Mouse (Mus musculus): Measurements from ENCODE around the gene Itgam. TPM values are rescaled to one million over a fixed set of nuclear protein-coding genes. Genes with fewer than 3 reads are reported as not detected.

The Itgam gene
- polyA plus RNA-seq, 1 experiment: 60.8 TPM

- no peak overlapping the region for H3K4me3 ChIP-seq (replicated peaks; ENCODE audit: control insufficient read depth, low read depth, low read length)
Observed at GRCm38 (mm10) chr7:128100742-128101357, 38.4 kb downstream of the Itgam start.

DNA sequence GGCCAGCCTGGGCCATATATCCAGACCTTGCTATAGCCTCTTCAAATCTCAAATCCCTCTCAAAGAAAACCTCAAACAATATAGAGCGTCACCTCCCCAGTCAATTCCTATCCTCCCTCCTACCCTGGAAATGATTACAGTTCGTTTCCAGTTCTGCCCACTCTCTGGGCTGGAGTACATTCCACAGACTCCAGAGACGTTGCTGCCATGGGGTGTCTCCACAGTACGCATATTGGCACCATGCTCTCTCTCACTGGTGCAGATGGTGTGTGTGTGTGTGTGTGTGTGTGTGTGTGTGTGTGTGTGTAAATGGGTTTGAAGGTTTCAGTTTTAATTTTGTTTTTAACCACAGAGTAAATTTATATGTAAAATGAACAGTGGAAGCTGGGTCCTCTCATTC, 42.8 kb downstream of the Itgam start:
- 53% methylated on average over 4 of the region's 4 CpGs for WGBS
- Histone ChIP-seq H3K4me3 (replicated peaks; ENCODE audit: control insufficient read depth, low read depth, low read length) (no peak overlapping the region), H3K27ac (ENCODE audit: control insufficient read depth, insufficient read depth, low read depth, low read length, poor library complexity) (no peak overlapping the region)

More at GRCm38 (mm10) chr7:128100742-128101357, 38.4 kb downstream of the Itgam start:
- WGBS: 54% methylated on average over 2 of the region's 2 CpGs
- Histone ChIP-seq H3K4me1 (ENCODE audit: control insufficient read depth, insufficient read depth, low read length) (peaks cover 5% of the 10 kb centered on the region), H3K27ac (ENCODE audit: control insufficient read depth, insufficient read depth, low read depth, low read length, poor library complexity) (no peak overlapping the region)
- TF ChIP-seq POLR2A (IDR thresholded peaks at IDR 0.05; ENCODE audit: borderline replicate concordance, control insufficient read depth, low read depth, low read length) (no peak), CTCF (IDR thresholded peaks at IDR 0.05; ENCODE audit: control insufficient read depth, insufficient read depth, low read length) (no peak)

GRCm38 (mm10) chr7:128107462-128107861, 45.0 kb downstream of the Itgam start:
- Histone ChIP-seq H3K4me3 (replicated peaks; ENCODE audit: control insufficient read depth, low read depth, low read length) (no peak overlapping the region), H3K27ac (ENCODE audit: control insufficient read depth, insufficient read depth, low read depth, low read length, poor library complexity) (no peak overlapping the region), H3K4me1 (ENCODE audit: control insufficient read depth, insufficient read depth, low read length) (peaks cover 4% of the 10 kb centered on the region)
- WGBS: 71% methylated on average over 7 of the region's 7 CpGs
- no peak for TF ChIP-seq POLR2A (IDR thresholded peaks at IDR 0.05; ENCODE audit: borderline replicate concordance, control insufficient read depth, low read depth, low read length)
- TF ChIP-seq CTCF (IDR thresholded peaks at IDR 0.05; ENCODE audit: control insufficient read depth, insufficient read depth, low read length): no peak

More for the DNA sequence above, 42.8 kb downstream of the Itgam start:
- H3K4me1 ChIP-seq (ENCODE audit: control insufficient read depth, insufficient read depth, low read length): peaks cover 4% of the 10 kb centered on the region
- TF ChIP-seq CTCF (IDR thresholded peaks at IDR 0.05; ENCODE audit: control insufficient read depth, insufficient read depth, low read length) (peak; percentile 48; the same call in 1 of the 2 replicates), POLR2A (IDR thresholded peaks at IDR 0.05; ENCODE audit: borderline replicate concordance, control insufficient read depth, low read depth, low read length) (no peak)

DNA sequence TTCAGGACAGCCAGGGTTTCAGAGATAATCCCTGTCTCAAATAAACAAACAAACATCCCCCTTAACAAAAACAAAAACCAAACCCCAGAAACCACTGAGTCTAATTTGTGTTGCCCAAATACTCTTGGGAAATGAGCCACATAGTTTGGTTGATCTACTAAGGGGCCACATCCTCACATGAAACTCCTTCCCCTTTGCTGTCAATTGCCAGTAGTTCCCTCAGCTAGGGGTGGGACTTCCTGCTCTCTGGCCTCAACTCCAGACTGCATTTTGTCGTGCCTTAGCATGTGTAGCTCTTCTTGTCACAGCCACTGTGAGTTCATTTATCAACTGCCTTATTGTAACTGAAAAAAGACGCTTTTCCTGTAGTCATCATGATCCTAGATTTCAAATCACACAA, 47.9 kb downstream of the Itgam start:
- WGBS: 45% methylated on average over 2 of the region's 2 CpGs
- TF ChIP-seq CTCF (IDR thresholded peaks at IDR 0.05; ENCODE audit: control insufficient read depth, insufficient read depth, low read length): no peak
- TF ChIP-seq POLR2A (IDR thresholded peaks at IDR 0.05; ENCODE audit: borderline replicate concordance, control insufficient read depth, low read depth, low read length): no peak
- H3K4me3 ChIP-seq (replicated peaks; ENCODE audit: control insufficient read depth, low read depth, low read length): no peak overlapping the region
- H3K4me1 ChIP-seq (ENCODE audit: control insufficient read depth, insufficient read depth, low read length): peaks cover 4% of the 10 kb centered on the region
- no peak overlapping the region for H3K27ac ChIP-seq (ENCODE audit: control insufficient read depth, insufficient read depth, low read depth, low read length, poor library complexity)

DNA sequence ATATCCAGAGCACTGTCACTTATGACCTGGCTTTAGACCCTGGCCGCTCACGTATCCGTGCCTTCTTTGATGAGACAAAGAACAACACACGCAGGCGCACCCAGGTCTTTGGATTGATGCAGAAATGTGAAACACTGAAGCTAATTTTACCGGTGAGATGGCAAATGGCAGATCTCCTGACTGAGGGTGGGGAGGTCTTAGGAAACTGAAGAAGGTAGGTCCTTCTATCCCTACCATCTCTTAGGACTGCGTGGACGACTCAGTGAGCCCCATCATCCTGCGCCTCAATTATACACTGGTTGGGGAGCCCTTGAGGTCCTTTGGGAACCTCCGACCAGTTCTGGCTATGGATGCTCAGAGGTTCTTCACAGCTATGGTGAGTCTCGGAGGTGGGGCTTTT, 49.7 kb downstream of the Itgam start:
- H3K4me1 ChIP-seq (ENCODE audit: control insufficient read depth, insufficient read depth, low read length): peaks cover 1% of the 10 kb centered on the region; the same call in 1 of the 2 replicates
- TF ChIP-seq POLR2A (IDR thresholded peaks at IDR 0.05; ENCODE audit: borderline replicate concordance, control insufficient read depth, low read depth, low read length) (no peak), CTCF (IDR thresholded peaks at IDR 0.05; ENCODE audit: control insufficient read depth, insufficient read depth, low read length) (no peak)
- H3K27ac ChIP-seq (ENCODE audit: control insufficient read depth, insufficient read depth, low read depth, low read length, poor library complexity): no peak overlapping the region
- 87% methylated on average over 11 of the region's 11 CpGs for WGBS
- no peak overlapping the region for H3K4me3 ChIP-seq (replicated peaks; ENCODE audit: control insufficient read depth, low read depth, low read length)

DNA sequence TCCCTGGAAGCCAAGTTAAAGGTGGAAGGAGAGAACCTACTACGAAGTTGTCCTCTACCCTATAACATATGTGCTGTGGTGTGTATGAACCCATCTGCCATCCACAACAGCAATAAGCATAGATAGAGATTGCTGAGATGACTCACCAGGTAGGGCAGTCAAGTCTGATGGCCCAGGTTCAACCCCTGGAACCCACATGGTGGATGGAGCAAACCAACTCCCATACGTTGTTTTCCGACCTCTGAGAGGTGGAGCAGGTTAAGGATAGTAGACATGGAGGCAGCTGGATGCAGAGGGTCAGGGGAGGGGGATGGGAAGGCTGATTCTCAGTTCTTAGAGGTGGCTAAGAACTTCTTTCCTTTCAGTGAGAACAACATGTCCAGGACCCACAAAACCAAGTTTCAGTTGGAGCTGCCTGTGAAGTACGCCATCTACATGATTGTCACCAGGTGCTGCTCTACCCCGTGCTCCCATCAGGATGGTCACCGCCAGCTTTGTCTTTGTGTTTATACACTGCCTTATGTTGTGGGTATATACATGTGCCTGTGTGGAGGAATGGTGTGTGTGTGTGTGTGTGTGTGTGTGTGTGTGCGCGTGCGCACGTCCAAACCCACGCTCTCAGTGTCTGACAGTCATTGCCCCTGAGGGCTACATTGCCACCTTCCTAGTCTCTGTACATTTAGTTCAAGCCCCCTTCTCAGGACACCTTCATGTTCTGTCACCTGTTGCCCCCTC, 52.1 kb downstream of the Itgam start:
- TF ChIP-seq CTCF (IDR thresholded peaks at IDR 0.05; ENCODE audit: control insufficient read depth, insufficient read depth, low read length) (no peak), POLR2A (IDR thresholded peaks at IDR 0.05; ENCODE audit: borderline replicate concordance, control insufficient read depth, low read depth, low read length) (no peak)
- WGBS: 91% methylated on average over 11 of the region's 11 CpGs

GRCm38 (mm10) chr7:128115211-128115958, 52.9 kb downstream of the Itgam start:
- no peak for TF ChIP-seq POLR2A (IDR thresholded peaks at IDR 0.05; ENCODE audit: borderline replicate concordance, control insufficient read depth, low read depth, low read length)
- TF ChIP-seq CTCF (IDR thresholded peaks at IDR 0.05; ENCODE audit: control insufficient read depth, insufficient read depth, low read length): no peak

More for the DNA sequence above, 52.1 kb downstream of the Itgam start:
- H3K27ac ChIP-seq (ENCODE audit: control insufficient read depth, insufficient read depth, low read depth, low read length, poor library complexity): no peak overlapping the region
- H3K4me1 ChIP-seq (ENCODE audit: control insufficient read depth, insufficient read depth, low read length): peaks cover 1% of the 10 kb centered on the region; the same call in 1 of the 2 replicates
- no peak overlapping the region for H3K4me3 ChIP-seq (replicated peaks; ENCODE audit: control insufficient read depth, low read depth, low read length)

GRCm38 (mm10) chr7:128116396-128116795, 54.0 kb downstream of the Itgam start:
- WGBS: 83% methylated on average over 5 of the region's 5 CpGs
- no peak for TF ChIP-seq CTCF (IDR thresholded peaks at IDR 0.05; ENCODE audit: control insufficient read depth, insufficient read depth, low read length)
- H3K4me3 ChIP-seq (replicated peaks; ENCODE audit: control insufficient read depth, low read depth, low read length): no peak overlapping the region
- peaks cover 1% of the 10 kb centered on the region; the same call in 1 of the 2 replicates for H3K4me1 ChIP-seq (ENCODE audit: control insufficient read depth, insufficient read depth, low read length)
- H3K27ac ChIP-seq (ENCODE audit: control insufficient read depth, insufficient read depth, low read depth, low read length, poor library complexity): no peak overlapping the region

More at GRCm38 (mm10) chr7:128115211-128115958, 52.9 kb downstream of the Itgam start:
- no peak overlapping the region for H3K4me3 ChIP-seq (replicated peaks; ENCODE audit: control insufficient read depth, low read depth, low read length)
- 42% methylated on average over 5 of the region's 5 CpGs for WGBS
- H3K4me1 ChIP-seq (ENCODE audit: control insufficient read depth, insufficient read depth, low read length): peaks cover 1% of the 10 kb centered on the region; the same call in 1 of the 2 replicates
- no peak overlapping the region for H3K27ac ChIP-seq (ENCODE audit: control insufficient read depth, insufficient read depth, low read depth, low read length, poor library complexity)
